Mouse (Mus musculus) liver, embryonic 15.5 days (tissue): ENCODE results near the gene Dock9. TPM values are rescaled to one million over a fixed set of nuclear protein-coding genes. Genes with fewer than 3 reads are reported as not detected.
"Not testable (repeated sequence)": the region's sequence is repeated elsewhere in the genome, so short reads cannot be mapped to it uniquely, and the experiment has no call there.

ENCODE experiments used
- ATAC-seq: fragments of 200-750 bp; cut with Nextera tagmentation; 2 replicates; pipeline ENCODE4 v1.8.0; 2017; ENCODE audit warnings: moderate number of reproducible peaks, mild to moderate bottlenecking, moderate library complexity; ENCODE audit not compliant: insufficient read depth
- H3K27ac ChIP-seq: fragments of 300-500 bp; sonication (generic); replicated peaks from 2 replicates; pipeline ENCODE4 v1.5.1; 2015; ENCODE audit warnings: mild to moderate bottlenecking, inconsistent platforms
- H3K27me3 ChIP-seq: fragments of 300-500 bp; sonication (generic); 2 replicates; pipeline ENCODE4 v1.6.1; 2015; ENCODE audit warnings: mild to moderate bottlenecking, inconsistent platforms
- H3K36me3 ChIP-seq: fragments of 300-500 bp; sonication (generic); replicated peaks from 2 replicates; pipeline ENCODE4 v1.6.1; 2015; ENCODE audit warnings: moderate library complexity, mild to moderate bottlenecking, inconsistent platforms
- H3K4me1 ChIP-seq: fragments of 300-500 bp; sonication (generic); replicated peaks from 2 replicates; pipeline ENCODE4 v1.6.1; 2015; ENCODE audit warnings: inconsistent platforms
- H3K4me2 ChIP-seq: fragments of 300-500 bp; sonication (generic); 2 replicates; pipeline ENCODE4 v1.6.1; 2015; ENCODE audit warnings: moderate library complexity, mild to moderate bottlenecking, inconsistent platforms
- H3K4me3 ChIP-seq: fragments of 300-500 bp; sonication (generic); replicated peaks from 2 replicates; pipeline ENCODE4 v1.5.1; 2015; ENCODE audit warnings: mild to moderate bottlenecking, inconsistent platforms
- H3K9ac ChIP-seq: fragments of 300-500 bp; sonication (generic); 2 replicates; pipeline ENCODE4 v1.6.1; 2015; ENCODE audit warnings: moderate library complexity, mild to moderate bottlenecking, inconsistent platforms
- H3K9me3 ChIP-seq: fragments of 300-500 bp; sonication (generic); replicated peaks from 2 replicates; pipeline ENCODE4 v1.6.1; 2016; ENCODE audit warnings: inconsistent platforms
- WGBS: fragments of 180-500 bp; shearing (Covaris S2); methylation state at CpG from one replicate; pipeline ENCODE4 v1.1.7; 2015; ENCODE audit warnings: mixed read lengths; ENCODE audit not compliant: insufficient replicate concordance; 5-methylcytosine and 5-hydroxymethylcytosine counted together
- polyA plus RNA-seq: library from polyadenylated mRNA; unstranded; fragments of >200 nt; fragmentation: Nextera tagmentation; extraction: Ambion mirVana; gene quantifications from 2 replicates; pipeline ENCODE4 v1.2.1, GENCODE M21; 2015

Dock9 gene
- polyA plus RNA-seq, 1 experiment from 2014 or later = 1.2 TPM

DNA sequence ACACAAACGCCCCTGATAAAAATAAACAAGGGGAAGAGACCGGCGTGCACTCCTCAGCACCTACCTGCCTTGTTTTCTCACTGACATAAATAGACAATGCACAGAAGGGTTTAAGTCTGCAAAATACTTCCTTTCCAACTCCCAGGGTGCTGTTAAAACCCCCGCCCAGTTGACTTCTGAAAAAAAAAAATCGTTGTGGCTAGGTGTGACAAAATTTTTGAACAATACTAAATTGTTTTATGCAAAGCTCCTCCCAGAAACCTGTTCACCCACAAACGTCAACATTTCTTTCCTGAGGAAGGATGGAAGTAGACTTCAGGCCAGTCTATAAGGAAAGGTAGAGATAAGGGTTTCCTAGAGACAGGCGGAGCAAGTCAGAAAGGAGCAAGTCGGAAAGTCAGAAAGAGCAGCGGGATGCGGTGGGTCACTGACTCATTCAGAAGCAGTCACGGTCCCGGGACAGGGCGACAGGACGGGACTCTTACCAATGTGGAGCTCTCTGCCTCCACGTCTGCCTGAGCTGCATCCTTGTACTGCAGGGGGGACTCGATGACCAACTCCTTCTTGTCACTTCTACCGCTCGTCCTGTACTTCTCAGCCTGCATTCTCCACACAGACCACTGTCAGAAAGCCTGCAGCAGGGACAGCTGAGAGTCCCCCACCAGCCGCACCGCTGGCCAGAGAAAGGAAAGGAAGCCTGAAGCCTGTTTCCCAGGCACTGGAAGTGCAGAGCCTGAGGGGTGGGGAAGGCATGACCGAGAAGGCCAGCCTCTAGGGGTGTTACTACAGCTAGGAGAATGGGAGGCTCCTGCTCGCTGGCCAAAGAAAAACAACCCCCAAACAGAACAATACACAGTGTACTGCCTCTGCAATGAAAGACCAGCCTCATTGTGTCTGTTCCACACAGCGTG lies 99.7 kb downstream of the Dock9 start:
- WGBS = 9% methylated on average over 23 of the region's 23 CpGs
- no peaks in the 10 kb centered on the region for H3K4me1 ChIP-seq
- peaks cover 28% of the 10 kb centered on the region for H3K27me3 ChIP-seq
- H3K27ac ChIP-seq = no peak overlapping the region
- no peak; the same call in 1 of the 2 replicates for ATAC-seq
- H3K4me2 ChIP-seq = peak overlapping the region; percentile 20
- H3K9me3 ChIP-seq = no peaks in the 10 kb centered on the region
- H3K9ac ChIP-seq = no peak overlapping the region
- H3K36me3 ChIP-seq = no peaks in the 10 kb centered on the region
- H3K4me3 ChIP-seq = no peak overlapping the region; the same call in 1 of the 2 replicates

DNA sequence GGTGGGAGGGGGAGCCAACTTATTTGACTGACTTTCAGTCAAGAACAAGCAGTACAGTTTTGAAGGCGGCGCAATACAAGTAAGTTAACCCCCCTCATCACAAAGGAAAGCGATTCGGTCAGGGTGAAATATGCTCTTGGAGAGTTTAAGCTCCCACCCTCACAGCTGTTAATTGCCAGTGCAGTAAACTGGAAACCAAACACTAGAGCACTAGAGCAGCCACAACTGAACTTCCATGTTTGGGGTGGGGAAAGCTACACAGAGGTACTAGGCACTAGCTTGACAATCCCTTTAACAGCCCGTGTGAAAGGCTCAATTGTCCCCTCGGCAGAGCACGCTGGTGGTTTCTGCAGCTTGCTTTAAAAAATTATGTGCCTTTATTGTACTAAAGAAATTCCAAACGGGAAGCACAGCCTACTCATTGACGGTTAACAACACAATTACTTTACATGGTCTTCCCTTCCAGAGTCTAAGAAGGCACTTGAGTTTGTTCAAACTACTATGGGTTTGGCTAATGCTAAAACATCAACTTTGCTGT lies 100.4 kb downstream of the Dock9 start:
- H3K4me1 ChIP-seq = no peaks in the 10 kb centered on the region
- H3K9ac ChIP-seq = no peak overlapping the region
- H3K4me2 ChIP-seq = no peak overlapping the region
- no peaks in the 10 kb centered on the region for H3K36me3 ChIP-seq
- ATAC-seq = no peak
- peaks cover 28% of the 10 kb centered on the region for H3K27me3 ChIP-seq
- H3K27ac ChIP-seq = no peak overlapping the region
- 21% methylated on average over 9 of the region's 9 CpGs for WGBS
- no peaks in the 10 kb centered on the region for H3K9me3 ChIP-seq
- no peak overlapping the region for H3K4me3 ChIP-seq

GRCm38 (mm10) chr14:121696429-121697118 lies 101.1 kb downstream of the Dock9 start:
- no peak overlapping the region for H3K9ac ChIP-seq
- H3K27me3 ChIP-seq = peaks cover 28% of the 10 kb centered on the region
- no peak overlapping the region for H3K4me2 ChIP-seq
- 18% methylated on average over 8 of the region's 8 CpGs for WGBS
- H3K36me3 ChIP-seq = no peaks in the 10 kb centered on the region
- H3K4me3 ChIP-seq = no peak overlapping the region
- ATAC-seq = no peak
- no peak overlapping the region for H3K27ac ChIP-seq
- H3K9me3 ChIP-seq = no peaks in the 10 kb centered on the region
- H3K4me1 ChIP-seq = no peaks in the 10 kb centered on the region

DNA sequence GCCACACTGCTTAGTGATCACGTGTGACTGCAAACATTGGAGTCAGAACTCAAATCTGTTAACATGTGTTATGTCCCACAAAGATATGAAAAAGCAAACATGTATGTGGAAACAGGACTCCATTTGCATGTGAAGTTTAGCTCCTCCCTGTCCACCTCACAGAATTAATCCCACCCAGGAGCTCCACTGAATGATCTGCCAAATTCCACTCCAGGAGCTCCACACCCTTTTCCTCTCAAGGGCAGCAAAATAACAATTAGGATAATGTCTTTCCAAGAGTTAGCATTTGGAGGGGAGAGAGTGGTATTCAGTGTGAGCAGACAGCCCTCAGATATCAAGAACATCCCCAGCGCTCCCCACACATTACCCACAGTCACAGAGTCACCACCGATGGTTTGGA lies 102.9 kb downstream of the Dock9 start:
- 68% methylated on average over 3 of the region's 3 CpGs for WGBS
- H3K4me2 ChIP-seq = no peak overlapping the region
- no peak overlapping the region for H3K4me3 ChIP-seq
- no peak overlapping the region for H3K27ac ChIP-seq
- H3K9ac ChIP-seq = no peak overlapping the region
- H3K27me3 ChIP-seq = peaks cover 28% of the 10 kb centered on the region
- no peaks in the 10 kb centered on the region for H3K36me3 ChIP-seq
- no peaks in the 10 kb centered on the region for H3K9me3 ChIP-seq
- no peaks in the 10 kb centered on the region for H3K4me1 ChIP-seq
- no peak for ATAC-seq

- WGBS = 68% methylated on average over 11 of the region's 11 CpGs
These were observed 103.5 kb downstream of the Dock9 start for GRCm38 (mm10) chr14:121693991-121694594.

DNA sequence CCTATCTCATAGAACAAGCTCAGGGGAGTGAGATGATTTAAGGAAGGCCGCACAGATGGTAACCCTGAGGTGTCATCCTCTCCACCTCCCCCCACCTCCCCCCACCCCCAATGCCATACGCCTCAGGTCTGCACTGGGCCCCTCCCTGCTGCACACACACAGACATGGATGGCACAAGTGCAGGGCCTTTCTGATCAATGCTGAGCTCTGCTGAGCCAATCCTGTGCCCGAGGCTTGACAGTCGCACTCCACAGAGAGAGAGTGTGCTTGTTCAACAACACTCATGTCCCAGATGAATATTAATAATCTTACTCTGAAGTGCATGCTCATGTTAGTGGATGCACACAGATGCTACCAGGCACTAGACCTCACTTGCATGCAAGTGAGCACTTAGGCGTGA lies 108.0 kb downstream of the Dock9 start:
- H3K4me2 ChIP-seq, ATAC-seq, H3K36me3 ChIP-seq, H3K27ac ChIP-seq, H3K9ac ChIP-seq, H3K9me3 ChIP-seq, H3K4me3 ChIP-seq, H3K4me1 ChIP-seq, H3K27me3 ChIP-seq: not testable (repeated sequence)
- 58% methylated on average over 5 of the region's 5 CpGs for WGBS

More at GRCm38 (mm10) chr14:121693991-121694594, 103.5 kb downstream of the Dock9 start:
- H3K4me1 ChIP-seq = no peaks in the 10 kb centered on the region
- no peak overlapping the region for H3K27ac ChIP-seq
- H3K36me3 ChIP-seq = no peaks in the 10 kb centered on the region
- no peaks in the 10 kb centered on the region for H3K9me3 ChIP-seq
- ATAC-seq = no peak
- H3K9ac ChIP-seq = no peak overlapping the region
- H3K27me3 ChIP-seq = peaks cover 28% of the 10 kb centered on the region
- H3K4me2 ChIP-seq = no peak overlapping the region
- H3K4me3 ChIP-seq = no peak overlapping the region

DNA sequence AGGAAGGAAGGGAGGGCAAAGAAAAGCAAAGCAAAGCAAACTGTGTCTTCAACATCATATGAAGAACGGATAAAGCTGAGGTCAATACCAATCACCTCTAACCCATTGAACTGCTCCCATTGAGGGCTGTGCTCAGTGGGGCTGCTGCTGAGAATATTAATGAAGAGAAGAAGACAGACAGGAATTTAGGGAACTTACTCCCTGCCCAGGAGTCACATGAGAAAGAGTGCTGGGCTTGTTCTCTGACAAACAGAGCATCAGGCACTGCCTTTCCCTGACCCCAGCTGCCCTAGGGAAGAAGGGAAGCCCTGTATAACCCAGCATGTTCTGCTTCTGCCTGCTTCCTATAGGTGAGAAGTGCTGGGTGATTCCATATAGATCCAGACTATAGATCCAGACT lies 109.5 kb downstream of the Dock9 start:
- no peak for ATAC-seq
- H3K9me3 ChIP-seq = no peaks in the 10 kb centered on the region
- H3K27ac ChIP-seq = no peak overlapping the region
- no peaks in the 10 kb centered on the region for H3K27me3 ChIP-seq
- no peaks in the 10 kb centered on the region for H3K4me1 ChIP-seq
- no peak overlapping the region for H3K4me2 ChIP-seq
- H3K4me3 ChIP-seq = no peak overlapping the region
- H3K9ac ChIP-seq = no peak overlapping the region
- no peaks in the 10 kb centered on the region for H3K36me3 ChIP-seq
- 58% methylated on average over 1 of the region's 1 CpGs for WGBS

- no peak overlapping the region for H3K4me3 ChIP-seq
- H3K27me3 ChIP-seq = no peaks in the 10 kb centered on the region
- H3K27ac ChIP-seq = no peak overlapping the region
- no peak for ATAC-seq
- H3K9ac ChIP-seq = no peak overlapping the region
- no peaks in the 10 kb centered on the region for H3K4me1 ChIP-seq
- 46% methylated on average over 7 of the region's 7 CpGs for WGBS
- H3K4me2 ChIP-seq = no peak overlapping the region
- no peaks in the 10 kb centered on the region for H3K9me3 ChIP-seq
- no peaks in the 10 kb centered on the region for H3K36me3 ChIP-seq
These were observed 110.4 kb downstream of the Dock9 start for GRCm38 (mm10) chr14:121687274-121687673.

GRCm38 (mm10) chr14:121678913-121679312 lies 118.7 kb downstream of the Dock9 start:
- H3K4me2 ChIP-seq = no peak overlapping the region
- 60% methylated on average over 5 of the region's 5 CpGs for WGBS
- no peaks in the 10 kb centered on the region for H3K9me3 ChIP-seq
- H3K36me3 ChIP-seq = no peaks in the 10 kb centered on the region
- H3K4me1 ChIP-seq = 0 out of 2 replicates have a peak, but pooled peaks cover 5% of the 10 kb centered on the region
- H3K9ac ChIP-seq = no peak overlapping the region
- H3K27me3 ChIP-seq = no peaks in the 10 kb centered on the region
- ATAC-seq = no peak
- no peak overlapping the region for H3K4me3 ChIP-seq
- no peak overlapping the region for H3K27ac ChIP-seq

DNA sequence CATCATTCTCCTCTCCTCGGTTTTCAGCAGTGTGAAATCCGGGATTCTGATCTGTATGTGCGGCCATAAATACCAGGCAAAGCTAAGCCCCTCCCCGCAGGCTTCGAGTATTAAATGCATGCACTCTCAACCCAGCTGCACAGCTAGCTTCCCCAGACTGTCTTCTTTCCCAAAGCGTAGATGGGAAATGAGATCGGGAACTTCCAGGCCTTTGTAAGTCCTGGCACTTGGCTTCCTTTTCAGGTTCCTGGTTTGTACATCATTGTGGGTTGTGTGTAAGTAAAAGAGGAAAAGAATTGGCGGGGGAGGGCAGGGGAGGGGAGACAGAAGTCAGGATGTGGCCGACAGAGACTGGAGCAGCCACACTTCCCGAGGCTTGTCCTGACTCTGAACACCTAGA lies 119.2 kb downstream of the Dock9 start:
- no peaks in the 10 kb centered on the region for H3K27me3 ChIP-seq
- 0 out of 2 replicates have a peak, but pooled peaks cover 5% of the 10 kb centered on the region for H3K4me1 ChIP-seq
- ATAC-seq = no peak
- H3K9me3 ChIP-seq = no peaks in the 10 kb centered on the region
- H3K36me3 ChIP-seq = no peaks in the 10 kb centered on the region
- no peak overlapping the region for H3K9ac ChIP-seq
- H3K4me3 ChIP-seq = no peak overlapping the region
- H3K4me2 ChIP-seq = no peak overlapping the region
- no peak overlapping the region for H3K27ac ChIP-seq
- 36% methylated on average over 10 of the region's 10 CpGs for WGBS
